Mouse (Mus musculus) left cerebral cortex, postnatal 25 days (tissue): Measurements from ENCODE around the gene Actl6a. TPM values are rescaled to one million over a fixed set of nuclear protein-coding genes. Genes with fewer than 3 reads are reported as not detected.
"Not testable (repeated sequence)": the region's sequence is repeated elsewhere in the genome, so short reads cannot be mapped to it uniquely, and the experiment has no call there.

ENCODE experiments used
- DNase-seq, 2 experiments: peaks; one replicate each; pipeline ENCODE4 v3.0.0; 2022; ENCODE audit warnings: low spot score in 2 of 2, mixed read lengths in 1 of 2
- intact Hi-C: fragments of 180-260 bp; cut with DNase I; formaldehyde crosslinking; loops from one replicate; pipeline ENCODE4 v1.15.1; 2025
- total RNA-seq, 2 experiments: library from RNA; stranded (reverse); gene quantifications; 2 replicates each; pipeline ENCODE4 v1.2.3; 2021

The Actl6a gene
- total RNA-seq: 10 to 100 TPM; 14.6 to 16.7 TPM

- intact Hi-C loops: not testable (repeated sequence)
These were observed at the start of gene Actl6a for GRCm38 (mm10) chr3:32705647-32706348. Gene Actl6a, plus strand, starts transcription at chr3:32706298.

GRCm38 (mm10) chr3:32656398-32656994 lies 49.6 kb upstream of the Actl6a start:
- no peak for DNase-seq
- intact Hi-C loops: no loop called here

More at GRCm38 (mm10) chr3:32705647-32706348, at the start of gene Actl6a:
- not testable (repeated sequence) for DNase-seq

DNA sequence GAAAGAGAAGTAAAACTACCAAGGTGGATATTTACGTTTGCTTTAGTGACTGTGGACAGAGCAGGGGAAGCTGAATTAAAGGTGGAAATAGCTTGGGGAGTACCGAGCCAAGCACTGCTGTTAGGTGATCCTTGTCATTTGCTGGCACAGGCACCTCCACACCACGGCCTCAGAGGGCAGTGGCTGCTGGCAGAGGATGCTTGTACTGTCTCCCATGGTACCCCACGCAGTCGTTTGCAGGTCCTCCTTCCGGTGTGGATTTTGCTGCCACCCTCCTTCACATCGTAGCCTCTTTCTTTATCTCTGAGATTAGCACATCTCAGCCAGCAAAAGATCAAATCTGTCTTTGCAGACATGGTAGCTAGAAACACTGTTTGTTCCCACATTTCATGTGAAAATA lies 47.7 kb upstream of the Actl6a start:
- intact Hi-C loops: no loop called here
- no peak for DNase-seq

- DNase-seq: no peak
- intact Hi-C loops: no loop called here
These were observed 47.3 kb upstream of the Actl6a start for GRCm38 (mm10) chr3:32658821-32659220.

DNA sequence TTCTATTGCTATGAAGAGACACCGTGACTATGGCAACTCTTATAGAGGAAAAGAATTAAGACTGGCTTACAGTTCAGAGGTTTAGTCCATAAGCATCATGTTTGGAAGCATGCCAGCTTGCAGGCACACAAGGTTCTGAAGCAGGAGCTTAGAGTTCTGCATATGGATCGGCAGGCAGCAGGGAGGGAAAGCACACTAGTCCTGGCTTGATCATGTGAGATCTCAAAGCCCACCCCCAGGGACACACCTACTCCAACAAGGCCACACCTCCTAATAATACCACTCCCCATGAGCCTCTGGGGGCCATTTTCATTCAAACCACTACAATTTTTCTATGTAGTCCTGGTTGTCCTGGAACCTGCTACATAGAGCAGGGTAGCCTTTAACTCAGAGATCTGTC lies 46.6 kb upstream of the Actl6a start:
- intact Hi-C loops: no loop called here
- DNase-seq: no peak

DNA sequence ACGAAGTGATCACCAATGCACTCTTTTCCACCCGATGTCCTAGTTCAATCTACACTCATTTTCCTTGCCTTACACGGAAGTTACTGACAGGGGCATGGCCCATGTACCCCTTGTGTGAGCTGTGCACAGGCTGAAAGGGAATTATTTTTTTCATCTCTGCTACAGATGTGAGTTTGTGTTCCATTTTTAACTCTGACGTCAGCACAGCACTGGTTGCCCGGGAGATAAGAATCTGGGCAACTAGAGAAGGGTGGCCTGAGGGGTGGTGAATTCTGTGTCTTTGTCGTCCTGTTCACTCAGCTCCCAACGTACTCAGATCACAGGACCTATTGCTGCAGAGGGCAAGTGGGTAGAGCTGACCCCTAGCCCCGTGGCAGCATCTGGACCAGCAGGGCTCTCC lies 45.8 kb upstream of the Actl6a start:
- DNase-seq: no peak
- intact Hi-C loops: no loop called here

DNA sequence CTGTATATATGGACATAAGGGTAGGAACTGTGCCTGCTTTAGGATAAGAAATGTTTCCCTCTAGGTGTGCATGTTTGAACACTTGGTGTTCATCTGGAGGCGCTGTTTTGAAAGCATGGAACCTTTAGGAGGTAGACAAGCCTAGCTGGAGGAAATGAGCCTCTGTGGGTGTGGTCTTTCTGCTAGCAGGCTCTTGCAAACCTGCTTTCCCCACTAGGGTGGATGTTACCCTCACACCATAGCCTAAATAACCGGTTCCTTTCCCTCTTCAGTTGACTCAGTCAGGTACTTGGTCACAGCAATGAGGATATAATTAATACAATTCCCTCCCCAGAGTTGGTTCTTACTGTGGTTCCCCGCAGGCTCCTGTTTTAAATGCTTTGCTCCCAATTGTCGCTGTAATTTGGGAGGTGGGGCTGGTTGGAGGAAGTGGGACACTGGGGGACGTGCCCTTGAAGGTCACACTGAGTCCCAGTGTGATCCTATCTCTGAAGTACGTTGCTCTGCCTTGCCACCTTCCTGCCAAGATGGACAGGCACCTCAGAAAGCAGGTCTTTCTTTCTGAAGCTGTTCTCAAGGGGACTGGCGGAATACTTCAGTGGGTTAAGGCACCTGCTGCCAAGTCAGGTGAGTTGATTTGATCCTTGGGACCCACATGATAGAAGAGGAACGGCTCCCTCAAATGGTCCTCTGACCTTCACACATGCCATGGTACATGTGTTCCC lies 45.1 kb upstream of the Actl6a start:
- intact Hi-C loops: no loop called here

GRCm38 (mm10) chr3:32661556-32661930 lies 44.6 kb upstream of the Actl6a start:
- DNase-seq: no peak
- intact Hi-C loops: no loop called here

More for the DNA sequence above, 45.1 kb upstream of the Actl6a start:
- no peak for DNase-seq

DNA sequence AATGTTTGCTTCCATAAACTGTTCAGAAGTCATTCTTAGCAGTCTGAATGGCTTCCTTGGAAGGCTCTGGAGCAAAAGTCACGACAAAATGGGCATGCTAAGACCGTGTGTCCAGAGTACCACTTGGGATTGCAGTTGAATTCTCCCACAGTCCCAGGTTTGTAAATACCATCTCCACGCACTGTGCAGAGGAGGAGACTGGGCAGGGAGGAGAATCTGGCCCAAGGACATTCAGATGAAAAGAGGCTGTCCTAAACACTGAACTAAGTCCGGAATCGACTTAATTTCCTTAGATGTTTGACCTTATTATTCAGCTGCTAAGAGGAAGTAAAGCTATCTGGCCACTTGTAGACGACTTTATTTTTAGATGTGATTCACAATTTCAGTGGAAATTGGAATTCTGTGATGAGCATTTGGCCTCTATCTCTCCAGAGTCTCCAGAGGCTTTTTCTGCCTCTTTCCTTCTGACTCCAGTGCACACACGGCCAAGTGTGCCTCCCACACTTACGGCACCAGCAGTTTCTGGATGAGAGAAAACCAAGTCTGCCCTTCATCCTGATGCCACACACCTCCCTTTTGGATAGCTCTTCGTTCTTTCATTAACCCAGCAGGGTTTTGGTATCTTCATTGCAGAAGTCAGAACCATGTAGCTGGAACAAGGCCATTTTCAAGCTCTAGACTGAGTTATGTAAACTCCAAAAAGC lies 37.7 kb upstream of the Actl6a start:
- intact Hi-C loops: no loop called here

GRCm38 (mm10) chr3:32669211-32669610 lies 36.9 kb upstream of the Actl6a start:
- intact Hi-C loops: no loop called here

More for the DNA sequence above, 37.7 kb upstream of the Actl6a start:
- DNase-seq: peak; percentile 25 to 43

GRCm38 (mm10) chr3:32670196-32670595 lies 35.9 kb upstream of the Actl6a start:
- no peak for DNase-seq
- intact Hi-C loops: no loop called here

More at GRCm38 (mm10) chr3:32669211-32669610, 36.9 kb upstream of the Actl6a start:
- peak; percentile 26 to 71 for DNase-seq

GRCm38 (mm10) chr3:32673151-32673550 lies 32.9 kb upstream of the Actl6a start:
- no peak for DNase-seq
- intact Hi-C loops: no loop called here

DNA sequence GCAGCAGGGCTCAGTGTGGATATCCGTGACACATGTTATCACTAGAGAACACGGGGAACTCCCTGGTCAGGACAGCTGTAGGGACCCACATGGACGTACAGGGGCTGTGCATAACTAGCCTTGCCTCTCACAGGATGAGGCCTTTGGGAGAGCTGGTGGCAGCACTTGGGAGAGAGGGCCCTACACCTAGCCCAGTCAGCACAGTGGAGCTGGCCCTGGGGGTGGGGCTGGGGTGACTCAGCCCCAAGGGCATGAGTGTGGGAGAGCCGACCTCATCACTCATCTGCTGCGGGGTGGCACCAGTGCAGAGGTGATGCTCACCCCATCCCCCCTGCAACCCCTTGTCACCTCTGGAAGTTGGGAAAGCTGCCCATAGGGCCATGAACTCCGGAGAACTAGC lies 29.7 kb upstream of the Actl6a start:
- intact Hi-C loops: no loop called here

DNA sequence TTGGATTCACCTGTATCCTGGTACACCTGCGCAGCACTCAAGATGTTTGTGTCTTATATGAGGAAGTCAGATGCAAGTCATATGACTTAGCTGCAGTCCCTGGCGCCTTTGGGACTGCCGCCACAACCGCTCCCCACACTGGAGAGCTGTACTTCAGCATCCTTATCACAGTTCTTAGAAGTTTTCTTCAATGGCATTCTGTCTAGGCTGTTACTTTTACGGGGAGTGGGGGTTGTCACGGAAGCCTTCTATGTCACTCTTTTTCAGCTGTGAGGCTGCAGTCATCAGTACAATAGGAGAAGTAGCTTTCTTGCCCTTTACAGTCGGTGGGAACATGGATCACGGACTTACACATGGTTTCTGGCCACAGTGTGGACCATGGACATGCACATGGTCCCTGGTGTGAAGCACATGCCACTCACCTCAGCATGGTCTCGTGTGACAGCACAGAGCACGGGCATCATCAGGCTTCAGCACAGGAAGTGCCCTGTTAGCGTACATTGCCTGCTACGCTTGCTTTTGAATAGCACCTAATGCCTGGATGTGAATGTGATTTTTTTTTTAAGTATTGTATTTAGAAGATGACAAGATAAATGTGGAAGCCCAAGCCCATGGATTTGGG lies 23.1 kb upstream of the Actl6a start:
- no peak for DNase-seq
- intact Hi-C loops: no loop called here

More for the DNA sequence above, 29.7 kb upstream of the Actl6a start:
- DNase-seq: no peak

- DNase-seq: no peak
- intact Hi-C loops: no loop called here
These were observed 21.5 kb upstream of the Actl6a start for GRCm38 (mm10) chr3:32684631-32685030.

- no peak for DNase-seq
- intact Hi-C loops: no loop called here
These were observed 19.6 kb upstream of the Actl6a start for GRCm38 (mm10) chr3:32686537-32686936.

DNA sequence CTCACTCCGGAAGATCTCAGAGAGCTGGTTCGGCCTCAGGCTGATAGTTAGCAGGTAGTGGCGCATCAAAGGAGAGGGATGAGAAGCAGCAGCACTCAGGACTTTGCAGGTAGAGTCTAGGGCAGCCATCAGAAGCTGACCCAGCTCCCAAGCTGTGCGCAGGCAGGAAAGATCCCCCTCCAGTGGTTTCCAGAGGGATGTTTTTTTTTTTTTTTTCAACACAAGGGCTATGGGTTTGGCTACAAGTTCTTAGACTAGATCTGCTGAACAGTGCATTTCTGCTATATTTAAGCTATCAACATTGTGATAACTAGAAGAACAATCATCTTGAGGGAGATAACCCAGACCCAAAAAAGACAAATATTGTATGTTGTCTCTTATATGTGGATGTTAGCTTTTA lies 18.9 kb upstream of the Actl6a start:
- intact Hi-C loops: no loop called here
- DNase-seq: no peak

- intact Hi-C loops: no loop called here
These were observed 16.5 kb upstream of the Actl6a start for GRCm38 (mm10) chr3:32689567-32689999.

DNA sequence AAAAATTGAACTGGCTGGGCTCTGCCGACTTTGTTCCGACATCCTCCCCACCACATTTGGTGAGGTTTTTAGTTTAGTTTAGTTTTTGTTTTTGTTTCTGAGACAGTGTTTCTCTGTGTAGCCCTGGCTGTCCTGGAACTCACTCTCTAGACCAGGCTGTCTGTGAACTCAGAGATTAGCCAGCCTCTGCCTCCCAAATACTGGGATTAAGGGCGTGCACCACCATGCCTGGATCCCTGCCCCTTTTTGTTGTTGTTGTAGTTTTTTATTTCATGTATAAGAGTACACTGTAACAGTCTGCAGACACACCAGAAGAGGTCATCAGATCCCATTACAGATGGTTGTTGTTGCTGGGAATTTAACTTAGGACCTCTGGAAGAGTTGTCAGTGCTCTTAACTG lies 16.1 kb upstream of the Actl6a start:
- intact Hi-C loops: no loop called here
- DNase-seq: no peak

More at GRCm38 (mm10) chr3:32689567-32689999, 16.5 kb upstream of the Actl6a start:
- no peak for DNase-seq

DNA sequence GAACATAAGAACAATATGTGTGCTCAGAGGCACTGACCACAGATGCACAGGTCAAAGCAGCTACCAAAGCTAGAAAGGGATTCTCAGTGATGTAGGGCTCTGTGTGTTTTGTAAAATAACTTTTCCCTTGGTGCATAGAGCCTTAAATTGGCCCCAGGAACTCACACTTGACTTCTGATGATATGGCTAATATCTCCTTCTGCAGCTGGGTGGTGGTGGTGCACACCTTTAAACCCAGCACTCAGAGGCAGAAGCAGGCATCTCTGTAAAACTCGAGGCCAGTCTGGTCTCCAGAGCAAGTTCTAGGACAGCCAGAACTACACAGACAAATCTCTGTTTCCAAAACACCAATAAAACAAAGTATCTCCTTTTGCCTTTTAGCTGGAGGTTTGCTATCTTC lies 15.2 kb upstream of the Actl6a start:
- intact Hi-C loops: no loop called here

More for the DNA sequence above, 15.2 kb upstream of the Actl6a start:
- DNase-seq: no peak
